Mouse (Mus musculus) heart, embryonic 12.5 days (tissue): Measurements from ENCODE around the gene Igflr1. TPM values are rescaled to one million over a fixed set of nuclear protein-coding genes. Genes with fewer than 3 reads are reported as not detected.

Experiments
- ATAC-seq: fragments of 200-750 bp; cut with Nextera tagmentation; 2 replicates; pipeline ENCODE4 v1.8.0; 2017; ENCODE audit warnings: moderate TSS enrichment, moderate library complexity; ENCODE audit not compliant: insufficient number of reproducible peaks, low FRiP score
- H3K27ac ChIP-seq: fragments of 300-500 bp; sonication (generic); 2 replicates; pipeline ENCODE4 v1.5.1; 2016; ENCODE audit warnings: mild to moderate bottlenecking, moderate library complexity; ENCODE audit not compliant: poor library complexity, severe bottlenecking
- H3K27me3 ChIP-seq: fragments of 300-500 bp; sonication (generic); replicated peaks from 2 replicates; pipeline ENCODE4 v1.6.1; 2016; ENCODE audit warnings: mild to moderate bottlenecking, moderate library complexity
- H3K36me3 ChIP-seq: fragments of 300-500 bp; sonication (generic); 2 replicates; pipeline ENCODE4 v1.6.1; 2016; ENCODE audit warnings: mild to moderate bottlenecking, moderate library complexity
- H3K4me1 ChIP-seq: fragments of 300-500 bp; sonication (generic); replicated peaks from 2 replicates; pipeline ENCODE4 v1.6.1; 2016; ENCODE audit warnings: mild to moderate bottlenecking
- H3K4me2 ChIP-seq: fragments of 300-500 bp; sonication (generic); 2 replicates; pipeline ENCODE4 v1.6.1; 2016; ENCODE audit warnings: mild to moderate bottlenecking, moderate library complexity
- H3K4me3 ChIP-seq: fragments of 300-500 bp; sonication (generic); 2 replicates; pipeline ENCODE4 v1.5.1; 2016; ENCODE audit warnings: mild to moderate bottlenecking
- H3K9ac ChIP-seq: fragments of 300-500 bp; sonication (generic); 2 replicates; pipeline ENCODE4 v1.6.1; 2016; ENCODE audit warnings: mild to moderate bottlenecking, moderate library complexity
- H3K9me3 ChIP-seq: fragments of 300-500 bp; sonication (generic); replicated peaks from 2 replicates; pipeline ENCODE4 v1.6.1; 2016; ENCODE audit warnings: mild to moderate bottlenecking, moderate library complexity
- WGBS: fragments of 180-500 bp; shearing (Covaris S2); methylation state at CpG from one replicate; pipeline ENCODE4 v1.1.7; 2016; 5-methylcytosine and 5-hydroxymethylcytosine counted together
- polyA plus RNA-seq: library from polyadenylated mRNA; unstranded; fragments of >200 nt; fragmentation: Nextera tagmentation; extraction: Ambion mirVana; gene quantifications from 2 replicates; pipeline ENCODE4 v1.2.1, GENCODE M21; 2016

The Igflr1 gene
- polyA plus RNA-seq, 1 experiment from 2014 or later = 2.7 TPM

GRCm38 (mm10) chr7:30600651-30601050, 35.4 kb downstream of the Igflr1 start:
- Histone ChIP-seq H3K4me3 (no peak overlapping the region), H3K9ac (no peak overlapping the region), H3K4me2 (peak overlapping the region; percentile 42; the same call in 1 of the 2 replicates), H3K36me3 (no peaks in the 10 kb centered on the region), H3K9me3 (no peaks in the 10 kb centered on the region), H3K27ac (no peak overlapping the region), H3K4me1 (peaks cover 14% of the 10 kb centered on the region), H3K27me3 (no peaks in the 10 kb centered on the region)
- ATAC-seq = peak; percentile 24; the same call in 1 of the 2 replicates
- WGBS = 68% methylated on average over 7 of the region's 7 CpGs

- H3K4me3 ChIP-seq = no peak overlapping the region
- ATAC-seq = no peak
- H3K9ac ChIP-seq = no peak overlapping the region
- no peaks in the 10 kb centered on the region for H3K9me3 ChIP-seq
- 23% methylated on average over 3 of the region's 3 CpGs for WGBS
- H3K4me1 ChIP-seq = peaks cover 14% of the 10 kb centered on the region
- no peaks in the 10 kb centered on the region for H3K36me3 ChIP-seq
- no peaks in the 10 kb centered on the region for H3K27me3 ChIP-seq
- H3K4me2 ChIP-seq = no peak overlapping the region
- H3K27ac ChIP-seq = no peak overlapping the region
Measured at GRCm38 (mm10) chr7:30602583-30602982, 37.4 kb downstream of the Igflr1 start.

- no peak for ATAC-seq
- no peak overlapping the region for H3K4me3 ChIP-seq
- H3K9ac ChIP-seq = no peak overlapping the region
- H3K9me3 ChIP-seq = no peaks in the 10 kb centered on the region
- no peak overlapping the region for H3K4me2 ChIP-seq
- H3K27me3 ChIP-seq = no peaks in the 10 kb centered on the region
- no peaks in the 10 kb centered on the region for H3K36me3 ChIP-seq
- H3K27ac ChIP-seq = no peak overlapping the region
- 61% methylated on average over 8 of the region's 8 CpGs for WGBS
- peaks cover 14% of the 10 kb centered on the region for H3K4me1 ChIP-seq
Measured at GRCm38 (mm10) chr7:30604424-30604823, 39.2 kb downstream of the Igflr1 start.

- ATAC-seq = no peak
- no peak overlapping the region for H3K4me2 ChIP-seq
- H3K4me3 ChIP-seq = no peak overlapping the region
- no peaks in the 10 kb centered on the region for H3K9me3 ChIP-seq
- H3K9ac ChIP-seq = no peak overlapping the region
- no peaks in the 10 kb centered on the region for H3K36me3 ChIP-seq
- no peak overlapping the region for H3K27ac ChIP-seq
- WGBS = 87% methylated on average over 8 of the region's 8 CpGs
- peaks cover 12% of the 10 kb centered on the region for H3K4me1 ChIP-seq
- H3K27me3 ChIP-seq = no peaks in the 10 kb centered on the region
Measured at GRCm38 (mm10) chr7:30604944-30605343, 39.7 kb downstream of the Igflr1 start.

- no peak for ATAC-seq
- Histone ChIP-seq H3K9ac (no peak overlapping the region), H3K27ac (no peak overlapping the region), H3K4me2 (no peak overlapping the region), H3K36me3 (no peaks in the 10 kb centered on the region), H3K4me3 (no peak overlapping the region), H3K9me3 (no peaks in the 10 kb centered on the region), H3K4me1 (peaks cover 10% of the 10 kb centered on the region), H3K27me3 (no peaks in the 10 kb centered on the region)
- WGBS = 26% methylated on average over 8 of the region's 8 CpGs
Measured at GRCm38 (mm10) chr7:30607706-30608309, 42.6 kb downstream of the Igflr1 start.

- no peaks in the 10 kb centered on the region for H3K9me3 ChIP-seq
- no peak for ATAC-seq
- no peak overlapping the region for H3K9ac ChIP-seq
- no peak overlapping the region for H3K27ac ChIP-seq
- no peak overlapping the region for H3K4me3 ChIP-seq
- no peak overlapping the region for H3K4me2 ChIP-seq
- H3K27me3 ChIP-seq = no peaks in the 10 kb centered on the region
- no peaks in the 10 kb centered on the region for H3K36me3 ChIP-seq
- peaks cover 9% of the 10 kb centered on the region for H3K4me1 ChIP-seq
- whole genome bisulfite sequencing = 53% methylated on average over 16 of the region's 16 CpGs
Measured at GRCm38 (mm10) chr7:30608476-30608875, 43.2 kb downstream of the Igflr1 start.

- H3K9me3 ChIP-seq = no peaks in the 10 kb centered on the region
- no peak overlapping the region for H3K4me3 ChIP-seq
- no peak overlapping the region for H3K27ac ChIP-seq
- ATAC-seq = 0 out of 2 replicates have a peak, but pooled peaks have one; percentile 20
- WGBS = 33% methylated on average over 7 of the region's 7 CpGs
- H3K9ac ChIP-seq = no peak overlapping the region; the same call in 1 of the 2 replicates
- H3K27me3 ChIP-seq = no peaks in the 10 kb centered on the region
- no peak overlapping the region for H3K4me2 ChIP-seq
- H3K36me3 ChIP-seq = no peaks in the 10 kb centered on the region
- peaks cover 9% of the 10 kb centered on the region for H3K4me1 ChIP-seq
Measured at GRCm38 (mm10) chr7:30610043-30610442, 44.8 kb downstream of the Igflr1 start.

GRCm38 (mm10) chr7:30612654-30613402, 47.6 kb downstream of the Igflr1 start, which contains the start of gene Upk1a:
Upk1a (minus strand) TSS chr7:30612847.
- no peak for ATAC-seq
- Histone ChIP-seq H3K4me2 (no peak within 1 kb of the TSS), H3K36me3 (peaks cover 21% of the 10 kb centered on the region), H3K27ac (no peak within 1 kb of the TSS), H3K27me3 (no peaks in the 10 kb centered on the region), H3K9ac (no peak within 1 kb of the TSS), H3K4me1 (peaks cover 9% of the 10 kb centered on the region), H3K4me3 (no peak within 1 kb of the TSS), H3K9me3 (no peaks in the 10 kb centered on the region)
- whole genome bisulfite sequencing = 71% methylated on average over 8 of the region's 8 CpGs

- Histone ChIP-seq H3K4me2 (no peak overlapping the region), H3K4me1 (peaks cover 9% of the 10 kb centered on the region), H3K9ac (no peak overlapping the region), H3K36me3 (peaks cover 29% of the 10 kb centered on the region), H3K9me3 (no peaks in the 10 kb centered on the region), H3K27ac (no peak overlapping the region), H3K27me3 (no peaks in the 10 kb centered on the region), H3K4me3 (no peak overlapping the region)
- ATAC-seq = no peak
- WGBS = 21% methylated on average over 14 of the region's 14 CpGs
Measured at GRCm38 (mm10) chr7:30613529-30614112, 48.4 kb downstream of the Igflr1 start.

GRCm38 (mm10) chr7:30614454-30614853, 49.2 kb downstream of the Igflr1 start:
- Histone ChIP-seq H3K27ac (no peak overlapping the region), H3K36me3 (peaks cover 37% of the 10 kb centered on the region), H3K4me1 (peaks cover 9% of the 10 kb centered on the region), H3K9ac (no peak overlapping the region), H3K4me2 (no peak overlapping the region), H3K4me3 (no peak overlapping the region), H3K9me3 (no peaks in the 10 kb centered on the region), H3K27me3 (no peaks in the 10 kb centered on the region)
- 69% methylated on average over 2 of the region's 2 CpGs for WGBS
- ATAC-seq = no peak

- no peak overlapping the region for H3K27ac ChIP-seq
- no peak overlapping the region for H3K4me2 ChIP-seq
- H3K36me3 ChIP-seq = peaks cover 43% of the 10 kb centered on the region
- H3K9ac ChIP-seq = no peak overlapping the region
- H3K9me3 ChIP-seq = no peaks in the 10 kb centered on the region
- H3K4me3 ChIP-seq = no peak overlapping the region
- no peaks in the 10 kb centered on the region for H3K27me3 ChIP-seq
- peaks cover 4% of the 10 kb centered on the region for H3K4me1 ChIP-seq
- peak; percentile 53; the same call in 1 of the 2 replicates for ATAC-seq
- WGBS = 58% methylated on average over 5 of the region's 5 CpGs
Measured at GRCm38 (mm10) chr7:30615049-30615760, 50.0 kb downstream of the Igflr1 start.
